Mouse (Mus musculus) mouse trophoblast stem cell (cell line): ENCODE data around the gene Sarm1.

ENCODE experiments used
- in situ Hi-C, 2 experiments: fragments of 300-500 bp; cut with MseI, MboI; formaldehyde crosslinking; loops; 2 replicates in 1 of 2; 3 replicates in 1 of 2; pipeline ENCODE4 v1.15.1; 2025

Sarm1 gene

GRCm38 (mm10) chr11:78512025-78512957 lies 14.7 kb upstream of the Sarm1 start, which contains the start of the genes Tmem199 and Poldip2:
TSS of gene Tmem199 (minus strand) at chr11:78512172.
TSS of gene Poldip2 (plus strand) at chr11:78512193.
- in situ Hi-C loops, result no loop called here

GRCm38 (mm10) chr11:78509148-78509547 lies 11.6 kb upstream of the Sarm1 start:
- in situ Hi-C loops, result no loop called here

GRCm38 (mm10) chr11:78505430-78505829 lies 7.9 kb upstream of the Sarm1 start:
- in situ Hi-C loops, result no loop called here

GRCm38 (mm10) chr11:78502909-78503650 lies 5.5 kb upstream of the Sarm1 start, which contains the start of gene Sebox:
TSS of gene Sebox (plus strand) at chr11:78503447.
- in situ Hi-C loops, result no loop called here

GRCm38 (mm10) chr11:78501529-78501928 lies 4.0 kb upstream of the Sarm1 start:
- in situ Hi-C loops, result no loop called here

GRCm38 (mm10) chr11:78500623-78501202 lies 3.2 kb upstream of the Sarm1 start:
- in situ Hi-C loops, result no loop called here

GRCm38 (mm10) chr11:78499543-78499942 lies 2.0 kb upstream of the Sarm1 start:
- in situ Hi-C loops, result loop anchor here in 1 of 2 experiments (5.0 kb wide), 1 partner anchor 37 kb away; no protein-coding TSS in a partner anchor

- in situ Hi-C loops, result loop anchor here in 1 of 2 experiments (5.0 kb wide), 1 partner anchor 37 kb away; no protein-coding TSS in a partner anchor
Observed at GRCm38 (mm10) chr11:78499004-78499403, 1.4 kb upstream of the Sarm1 start, which contains the start of gene Vtn. TSS of gene Vtn (plus strand) at chr11:78499091.

GRCm38 (mm10) chr11:78497071-78497541 lies 448 bp downstream of the Sarm1 start:
- in situ Hi-C loops, result loop anchor here in 1 of 2 experiments (5.0 kb wide), 1 partner anchor 35 kb away; no protein-coding TSS in a partner anchor

GRCm38 (mm10) chr11:78495904-78496303 lies 1.6 kb downstream of the Sarm1 start:
- in situ Hi-C loops, result loop anchor here in 1 of 2 experiments (5.0 kb wide), 1 partner anchor 34 kb away; no protein-coding TSS in a partner anchor

- in situ Hi-C loops, result loop anchor here in 1 of 2 experiments (5.0 kb wide), 1 partner anchor 34 kb away; no protein-coding TSS in a partner anchor
Observed at GRCm38 (mm10) chr11:78490781-78491241, 6.7 kb downstream of the Sarm1 start.

GRCm38 (mm10) chr11:78488168-78488567 lies 9.4 kb downstream of the Sarm1 start:
- in situ Hi-C loops, result no loop called here

- in situ Hi-C loops, result no loop called here
Observed at GRCm38 (mm10) chr11:78483639-78484038, 13.9 kb downstream of the Sarm1 start.

GRCm38 (mm10) chr11:78475289-78475688 lies 22.3 kb downstream of the Sarm1 start:
- in situ Hi-C loops, result no loop called here

- in situ Hi-C loops, result no loop called here
Observed at GRCm38 (mm10) chr11:78471326-78472103, 26.0 kb downstream of the Sarm1 start.

GRCm38 (mm10) chr11:78467932-78468331 lies 29.6 kb downstream of the Sarm1 start:
- in situ Hi-C loops, result no loop called here

- in situ Hi-C loops, result no loop called here
Observed at GRCm38 (mm10) chr11:78467515-78467914, 30.0 kb downstream of the Sarm1 start.

GRCm38 (mm10) chr11:78466242-78466912 lies 31.2 kb downstream of the Sarm1 start:
- in situ Hi-C loops, result no loop called here

GRCm38 (mm10) chr11:78465568-78466180 lies 31.9 kb downstream of the Sarm1 start, which contains the start of gene Slc46a1:
TSS of gene Slc46a1 (plus strand) at chr11:78465697.
- in situ Hi-C loops, result no loop called here
